Mouse (Mus musculus) embryonic facial prominence, embryonic 14.5 days (tissue): ENCODE data around the gene Ankrd27. TPM values are rescaled to one million over a fixed set of nuclear protein-coding genes. Genes with fewer than 3 reads are reported as not detected.

Experiments
- ATAC-seq: fragments of 200-750 bp; cut with Nextera tagmentation; 2 replicates; pipeline ENCODE4 v1.8.0; 2017; ENCODE audit warnings: low read depth, moderate number of reproducible peaks, moderate TSS enrichment
- DNase-seq: peaks from one replicate; pipeline ENCODE4 v3.0.0-alpha.2; 2015; ENCODE audit warnings: low spot score
- H3K27ac ChIP-seq: fragments of 300-500 bp; sonication (generic); replicated peaks from 2 replicates; pipeline ENCODE4 v1.5.1; 2014; ENCODE audit warnings: low read depth, mild to moderate bottlenecking, low read length, moderate library complexity
- H3K27me3 ChIP-seq: fragments of 300-500 bp; sonication (generic); replicated peaks from 2 replicates; pipeline ENCODE4 v1.6.1; 2014; ENCODE audit warnings: low read length; ENCODE audit not compliant: control insufficient read depth, insufficient read depth
- H3K36me3 ChIP-seq: fragments of 300-500 bp; sonication (generic); 2 replicates; pipeline ENCODE4 v1.6.1; 2014; ENCODE audit warnings: low read length, mixed read lengths; ENCODE audit not compliant: control insufficient read depth, insufficient read depth
- H3K4me1 ChIP-seq: fragments of 300-500 bp; sonication (generic); 2 replicates; pipeline ENCODE4 v1.6.1; 2014; ENCODE audit warnings: antibody characterized with exemption, low read length; ENCODE audit not compliant: control insufficient read depth, insufficient read depth
- H3K4me2 ChIP-seq: fragments of 300-500 bp; sonication (generic); 2 replicates; pipeline ENCODE4 v1.6.1; 2014; ENCODE audit warnings: low read depth, mild to moderate bottlenecking, low read length, moderate library complexity, mixed read lengths
- H3K4me3 ChIP-seq: fragments of 300-500 bp; sonication (generic); 2 replicates; pipeline ENCODE4 v1.5.1; 2014; ENCODE audit warnings: low read depth, mild to moderate bottlenecking, low read length
- H3K9ac ChIP-seq: fragments of 300-500 bp; sonication (generic); 2 replicates; pipeline ENCODE4 v1.6.1; 2014; ENCODE audit warnings: low read depth, mild to moderate bottlenecking, low read length, moderate library complexity, mixed read lengths
- H3K9me3 ChIP-seq: fragments of 300-500 bp; sonication (generic); 2 replicates; pipeline ENCODE4 v1.6.1; 2016; ENCODE audit warnings: low read length; ENCODE audit not compliant: control insufficient read depth
- WGBS: fragments of 180-500 bp; shearing (Covaris S2); extraction: QIAGEN DNeasy Blood & Tissue Kit; methylation state at CpG from one replicate; pipeline ENCODE4 v1.1.7; 2014; 5-methylcytosine and 5-hydroxymethylcytosine counted together
- polyA plus RNA-seq: library from polyadenylated mRNA; unstranded; fragments of >200 nt; fragmentation: Nextera tagmentation; extraction: Ambion mirVana; gene quantifications from 2 replicates; pipeline ENCODE4 v1.2.1, GENCODE M21; 2014

The Ankrd27 gene
- polyA plus RNA-seq, 1 experiment from 2014 or later = 42.0 TPM

DNA sequence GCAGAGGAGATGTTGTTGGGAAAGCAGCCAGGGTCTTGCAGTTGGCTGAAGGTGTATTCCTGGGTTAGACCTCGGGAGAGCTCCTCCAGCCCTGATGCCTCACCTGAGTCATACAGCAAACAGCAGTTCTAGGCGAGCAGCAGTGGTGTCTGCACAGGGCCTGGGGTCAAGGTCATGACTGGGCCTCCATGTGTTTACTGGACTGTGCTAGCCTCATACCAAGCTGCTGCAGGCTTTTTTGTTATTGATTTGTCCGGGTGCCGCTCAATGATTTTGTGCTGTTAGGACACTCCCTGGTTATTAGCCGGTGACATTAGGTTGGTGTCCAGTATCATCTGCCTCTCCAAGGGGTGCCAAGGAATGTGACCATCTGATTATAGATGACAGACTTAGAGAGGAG, 1.7 kb downstream of the Ankrd27 start:
- Histone ChIP-seq H3K4me2 (peak overlapping the region; percentile 98; the same call in 1 of the 2 replicates), H3K9me3 (no peaks in the 10 kb centered on the region), H3K4me3 (no peak overlapping the region), H3K4me1 (peaks cover 27% of the 10 kb centered on the region), H3K27ac (no peak overlapping the region), H3K27me3 (peaks cover 25% of the 10 kb centered on the region), H3K36me3 (peaks cover 12% of the 10 kb centered on the region), H3K9ac (no peak overlapping the region)
- DNase-seq = no peak
- 75% methylated on average over 5 of the region's 5 CpGs for WGBS
- no peak for ATAC-seq

DNA sequence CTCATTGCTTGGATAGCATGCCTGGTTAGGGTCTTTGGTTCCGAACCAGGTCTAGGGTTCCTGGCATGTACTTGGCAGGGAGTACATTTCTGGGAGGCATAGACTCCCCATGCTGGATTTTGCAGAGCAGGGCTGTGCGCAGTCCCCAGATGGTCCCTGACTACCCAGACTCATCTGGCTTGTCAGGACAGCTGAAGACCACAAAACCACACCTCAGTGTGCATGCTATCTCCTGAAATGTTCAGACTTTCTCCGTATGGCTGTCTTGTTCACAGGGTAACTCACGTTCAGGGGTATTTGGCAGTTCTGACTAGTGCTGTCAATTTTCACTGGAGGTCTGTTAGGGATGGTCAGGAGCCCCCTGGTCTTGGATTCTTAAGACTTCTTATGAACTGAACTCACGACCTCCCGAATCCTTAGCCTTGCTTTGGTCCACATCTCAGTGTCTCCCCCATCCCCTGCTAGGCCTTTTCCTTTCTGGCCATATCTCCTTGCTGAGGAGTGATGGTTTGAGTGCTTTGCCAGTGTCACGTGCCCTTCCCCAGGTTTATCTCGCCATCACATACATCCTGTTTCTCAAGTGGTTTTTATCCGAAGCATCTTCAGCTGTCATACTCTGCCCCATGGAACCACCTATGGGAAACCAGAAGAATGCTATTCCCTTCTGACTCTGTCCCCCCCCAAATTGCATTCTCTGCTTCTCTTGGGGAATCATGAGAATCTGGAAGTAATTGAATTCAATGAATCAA, 2.8 kb downstream of the Ankrd27 start:
- Histone ChIP-seq H3K4me3 (no peak overlapping the region), H3K27me3 (peaks cover 14% of the 10 kb centered on the region), H3K36me3 (peaks cover 23% of the 10 kb centered on the region), H3K27ac (no peak overlapping the region), H3K9ac (no peak overlapping the region), H3K4me2 (no peak overlapping the region), H3K4me1 (peaks cover 27% of the 10 kb centered on the region), H3K9me3 (no peaks in the 10 kb centered on the region)
- ATAC-seq = no peak
- no peak for DNase-seq
- WGBS = 78% methylated on average over 9 of the region's 9 CpGs

DNA sequence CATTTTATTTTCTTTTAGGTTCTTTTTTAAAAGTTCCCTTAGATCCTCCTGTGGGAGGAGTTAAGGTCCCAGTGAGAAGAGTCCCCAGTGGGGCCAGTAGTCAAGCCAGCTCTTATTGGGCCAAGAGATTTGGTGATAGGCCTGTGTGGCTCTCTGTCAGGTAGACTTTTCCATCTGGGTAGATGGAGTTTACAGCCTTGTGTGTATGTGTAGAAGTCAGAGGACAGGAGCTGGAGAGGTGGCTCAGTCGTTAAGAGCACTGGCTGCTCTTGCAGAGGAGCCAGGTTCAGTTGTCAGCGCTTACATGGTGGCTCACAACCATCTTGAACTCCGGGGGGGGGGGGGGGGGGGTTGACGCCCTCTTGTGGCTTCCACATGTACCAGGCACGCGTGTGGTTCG, 3.4 kb downstream of the Ankrd27 start:
- H3K4me3 ChIP-seq = no peak overlapping the region
- H3K27ac ChIP-seq = no peak overlapping the region
- H3K9me3 ChIP-seq = no peaks in the 10 kb centered on the region
- no peak for ATAC-seq
- H3K4me1 ChIP-seq = peaks cover 27% of the 10 kb centered on the region
- H3K9ac ChIP-seq = no peak overlapping the region
- 76% methylated on average over 6 of the region's 7 CpGs for WGBS
- H3K36me3 ChIP-seq = peaks cover 28% of the 10 kb centered on the region
- H3K27me3 ChIP-seq = peaks cover 7% of the 10 kb centered on the region
- no peak overlapping the region for H3K4me2 ChIP-seq
- DNase-seq = no peak

DNA sequence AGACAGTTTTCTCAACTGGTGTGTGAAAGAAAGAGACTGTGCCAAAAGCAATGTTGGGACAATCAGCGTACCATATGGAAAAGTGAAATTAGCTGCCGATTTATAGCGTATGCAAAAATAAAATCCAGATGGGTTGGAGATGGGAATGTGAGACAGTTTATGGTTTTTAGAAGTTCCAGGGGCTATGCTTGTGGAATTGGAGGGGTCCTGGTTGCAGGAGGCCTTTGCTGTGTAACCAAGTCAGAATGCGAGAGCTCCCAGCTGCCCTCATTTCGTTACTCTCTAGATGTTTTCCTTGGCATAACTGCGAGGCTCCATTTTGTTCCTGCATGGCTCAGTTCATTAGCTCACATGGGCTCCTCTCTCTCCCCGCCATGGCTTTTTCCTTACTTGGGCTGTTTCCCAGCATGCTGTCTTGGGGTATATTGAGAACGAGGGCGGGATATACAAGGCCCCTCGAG, 4.7 kb downstream of the Ankrd27 start:
- peaks cover 27% of the 10 kb centered on the region for H3K4me1 ChIP-seq
- ATAC-seq = 0 out of 2 replicates have a peak, but pooled peaks have one; percentile 2
- H3K27ac ChIP-seq = peak overlapping the region; percentile 94
- 34% methylated on average over 10 of the region's 10 CpGs for WGBS
- peak overlapping the region; percentile 32 for H3K4me2 ChIP-seq
- H3K9me3 ChIP-seq = no peaks in the 10 kb centered on the region
- peaks cover 39% of the 10 kb centered on the region for H3K36me3 ChIP-seq
- no peaks in the 10 kb centered on the region for H3K27me3 ChIP-seq
- H3K9ac ChIP-seq = no peak overlapping the region
- peak; percentile 93 for DNase-seq
- no peak overlapping the region for H3K4me3 ChIP-seq

DNA sequence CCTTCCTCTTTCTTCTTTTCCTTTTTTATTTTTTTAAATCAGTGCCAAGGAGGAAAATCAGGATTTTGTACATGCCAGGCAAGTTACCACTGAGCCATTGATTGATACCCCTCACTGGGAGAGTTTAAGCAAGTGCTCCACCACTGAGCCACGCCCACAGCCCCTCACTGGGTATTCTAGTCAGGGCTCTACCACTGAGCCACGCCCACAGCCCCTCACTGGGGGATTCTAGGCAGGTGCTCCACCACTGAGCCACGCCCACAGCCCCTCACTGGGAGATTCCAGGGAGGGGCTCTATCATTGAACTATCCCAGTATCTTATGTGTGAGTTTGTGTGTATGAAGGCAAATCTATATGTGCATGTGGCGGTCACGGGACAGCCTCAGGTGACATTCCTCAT, 8.3 kb downstream of the Ankrd27 start:
- no peak overlapping the region for H3K4me2 ChIP-seq
- peaks cover 63% of the 10 kb centered on the region for H3K36me3 ChIP-seq
- no peak overlapping the region for H3K9ac ChIP-seq
- no peak overlapping the region for H3K4me3 ChIP-seq
- peaks cover 17% of the 10 kb centered on the region for H3K4me1 ChIP-seq
- no peak overlapping the region for H3K27ac ChIP-seq
- DNase-seq = no peak
- ATAC-seq = no peak
- H3K9me3 ChIP-seq = no peaks in the 10 kb centered on the region
- 84% methylated on average over 5 of the region's 5 CpGs for WGBS
- H3K27me3 ChIP-seq = no peaks in the 10 kb centered on the region

DNA sequence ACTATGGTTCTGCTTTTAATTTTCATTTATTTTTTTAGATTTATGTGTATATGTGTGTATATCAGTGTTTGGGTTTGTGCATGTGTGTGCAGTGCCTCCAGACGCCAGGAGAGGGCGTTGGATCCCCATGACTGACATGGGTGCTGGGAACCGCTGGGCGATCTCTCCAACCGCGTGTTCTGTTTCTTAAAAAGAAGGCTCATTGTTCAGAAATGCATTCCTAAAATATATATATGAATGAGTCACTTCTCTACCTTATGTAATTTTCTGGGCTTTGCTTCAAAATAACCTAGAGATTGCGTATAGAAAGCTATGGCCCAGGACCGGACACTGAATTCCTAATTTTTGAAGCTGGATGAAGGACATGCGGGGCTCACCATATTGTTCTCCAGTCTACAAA, 13.4 kb downstream of the Ankrd27 start:
- H3K9ac ChIP-seq = no peak overlapping the region
- WGBS = 86% methylated on average over 9 of the region's 9 CpGs
- ATAC-seq = no peak

DNA sequence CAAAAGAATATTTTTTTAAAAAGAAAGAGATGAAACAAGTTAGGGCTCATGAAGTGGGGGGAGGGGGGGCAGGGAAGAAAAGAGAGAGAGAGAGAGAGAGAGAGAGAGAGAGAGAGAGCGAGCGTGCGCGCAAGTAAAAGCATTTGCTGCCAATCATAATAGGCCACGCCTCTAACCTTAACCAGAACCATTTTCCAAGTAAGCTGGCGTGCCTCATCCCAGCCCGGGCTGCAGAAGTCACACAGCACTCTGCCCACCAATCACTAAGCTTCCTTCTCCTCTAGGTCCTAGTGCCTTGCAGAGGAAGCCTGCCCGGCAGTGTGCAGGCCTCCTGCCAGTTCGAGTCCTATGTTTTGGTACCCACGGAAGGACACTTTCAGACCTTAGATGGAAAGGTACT, 14.0 kb downstream of the Ankrd27 start:
- H3K27ac ChIP-seq = no peak overlapping the region
- H3K4me2 ChIP-seq = no peak overlapping the region
- WGBS = 85% methylated on average over 10 of the region's 10 CpGs
- H3K9me3 ChIP-seq = no peaks in the 10 kb centered on the region
- H3K27me3 ChIP-seq = no peaks in the 10 kb centered on the region
- no peak for ATAC-seq
- peaks cover 75% of the 10 kb centered on the region for H3K36me3 ChIP-seq
- H3K4me3 ChIP-seq = no peak overlapping the region
- H3K9ac ChIP-seq = no peak overlapping the region
- no peak for DNase-seq
- no peaks in the 10 kb centered on the region for H3K4me1 ChIP-seq

More for the DNA sequence above, 13.4 kb downstream of the Ankrd27 start:
- H3K27me3 ChIP-seq = no peaks in the 10 kb centered on the region
- no peaks in the 10 kb centered on the region for H3K4me1 ChIP-seq
- no peaks in the 10 kb centered on the region for H3K9me3 ChIP-seq
- H3K27ac ChIP-seq = no peak overlapping the region
- DNase-seq = no peak
- H3K36me3 ChIP-seq = peaks cover 75% of the 10 kb centered on the region
- H3K4me3 ChIP-seq = no peak overlapping the region
- H3K4me2 ChIP-seq = no peak overlapping the region

DNA sequence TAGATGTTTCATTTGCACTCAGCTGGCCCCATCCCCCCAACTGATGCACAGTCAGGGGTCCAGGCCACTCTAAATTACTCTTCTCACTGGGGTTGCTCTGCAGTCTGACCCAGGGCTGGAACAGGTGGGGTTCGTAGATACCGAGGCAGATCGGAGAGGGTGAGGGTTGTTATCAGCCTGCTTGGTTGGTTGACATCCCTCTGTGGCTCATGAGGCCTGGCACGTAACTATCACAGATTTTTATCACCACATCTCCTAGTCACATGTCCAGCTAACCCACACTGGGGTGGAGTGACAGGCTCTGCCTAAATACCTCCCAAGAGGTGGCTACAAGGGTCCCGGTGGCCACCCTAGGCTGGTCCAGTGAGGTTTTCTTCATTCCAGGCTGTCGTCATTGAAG, 15.1 kb downstream of the Ankrd27 start:
- H3K27me3 ChIP-seq = no peaks in the 10 kb centered on the region
- WGBS = 86% methylated on average over 6 of the region's 6 CpGs
- no peaks in the 10 kb centered on the region for H3K9me3 ChIP-seq
- no peak overlapping the region for H3K27ac ChIP-seq
- ATAC-seq = no peak
- no peak for DNase-seq
- H3K4me2 ChIP-seq = no peak overlapping the region
- peaks cover 72% of the 10 kb centered on the region for H3K36me3 ChIP-seq
- no peaks in the 10 kb centered on the region for H3K4me1 ChIP-seq
- no peak overlapping the region for H3K4me3 ChIP-seq
- H3K9ac ChIP-seq = no peak overlapping the region

DNA sequence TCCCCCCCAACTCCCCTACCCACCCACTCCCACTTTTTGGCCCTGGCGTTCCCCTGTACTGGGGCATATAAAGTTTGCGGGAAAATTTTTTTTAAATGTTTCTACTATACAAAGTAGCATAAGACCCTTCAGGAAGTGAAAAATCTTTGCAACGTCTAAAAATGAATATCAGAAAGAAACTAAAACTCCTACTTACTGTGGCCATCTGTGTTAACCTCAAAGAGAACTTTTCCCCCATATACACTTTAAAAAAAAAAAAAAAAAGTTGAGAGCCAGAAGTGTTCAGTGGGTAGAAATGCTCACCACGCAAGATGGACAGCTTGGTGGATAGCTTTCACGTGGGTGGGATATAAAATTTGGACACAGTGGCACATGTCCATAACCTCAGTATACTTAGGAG, 16.7 kb downstream of the Ankrd27 start:
- 94% methylated on average over 5 of the region's 5 CpGs for WGBS

More for the DNA sequence above, 16.7 kb downstream of the Ankrd27 start:
- H3K36me3 ChIP-seq = peaks cover 72% of the 10 kb centered on the region
- H3K27ac ChIP-seq = no peak overlapping the region
- H3K4me3 ChIP-seq = no peak overlapping the region
- H3K9ac ChIP-seq = no peak overlapping the region
- no peaks in the 10 kb centered on the region for H3K4me1 ChIP-seq
- no peak overlapping the region for H3K4me2 ChIP-seq
- no peak for ATAC-seq
- DNase-seq = no peak
- H3K9me3 ChIP-seq = no peaks in the 10 kb centered on the region
- H3K27me3 ChIP-seq = no peaks in the 10 kb centered on the region
